Mouse (Mus musculus) bone marrow macrophage, adult 2 months (primary cell): ENCODE results near the gene AC124108.1.

Experiments used
- CTCF ChIP-seq: IDR thresholded peaks from 2 replicates; pipeline ENCODE4 v1.5.1; 2012; ENCODE audit warnings: low read depth, mild to moderate bottlenecking, low read length, moderate library complexity
- POLR2A ChIP-seq: IDR thresholded peaks from 2 replicates; pipeline ENCODE4 v1.6.1; 2012; ENCODE audit warnings: mild to moderate bottlenecking, low read depth, low read length, borderline replicate concordance

- TF ChIP-seq POLR2A: no peak
- no peak for TF ChIP-seq CTCF
Measured at GRCm38 (mm10) chr1:132222166-132222565, 30.9 kb downstream of the AC124108.1 start.
